Mouse (Mus musculus): Measurements from ENCODE around the gene Mtch1.
A peak's percentile ranks its signal among the peaks of the same experiment; 100 is the strongest.
"Not testable (repeated sequence)": the region's sequence is repeated elsewhere in the genome, so short reads cannot be mapped to it uniquely, and the experiment has no call there.

Gene Mtch1

DNA sequence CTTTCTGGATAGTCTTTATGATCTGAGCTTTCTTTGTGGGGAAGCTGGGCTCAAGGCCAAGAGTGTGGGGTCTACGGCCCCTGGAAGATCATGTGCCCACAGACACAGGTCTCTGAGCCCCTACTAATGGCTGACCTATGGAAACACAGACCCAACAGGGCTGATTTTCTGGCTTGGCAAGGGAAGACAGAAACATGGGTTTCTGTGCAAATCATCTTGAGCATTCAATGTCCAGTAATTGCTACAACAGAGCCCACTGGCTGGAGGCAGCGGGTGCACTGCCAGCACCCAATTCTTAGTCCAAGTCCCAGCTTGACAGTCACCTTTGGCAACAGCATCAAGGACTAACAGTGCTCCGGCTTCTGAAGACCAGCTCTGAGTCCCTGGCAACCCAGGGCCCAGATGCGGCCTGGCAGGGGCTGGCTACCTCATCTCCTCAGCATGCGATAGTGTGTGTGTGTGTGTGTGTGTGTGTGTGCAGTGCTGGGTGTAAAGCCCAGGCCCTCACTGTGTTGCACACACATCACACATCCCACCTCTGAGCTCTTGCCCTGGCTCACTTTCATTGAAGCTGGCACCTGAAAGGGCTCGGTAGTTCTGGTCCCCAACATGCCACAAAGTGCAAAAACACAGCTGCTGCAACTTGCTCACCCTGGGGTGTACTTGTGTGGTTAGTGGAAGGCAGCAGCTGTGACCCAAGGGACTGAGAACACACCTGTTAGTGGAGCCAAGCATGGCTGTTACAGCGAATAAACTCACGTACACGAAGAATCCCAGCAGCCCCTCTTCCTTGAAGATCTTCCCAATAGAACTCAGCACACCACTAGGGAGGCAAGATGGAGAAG lies 9.5 kb downstream of the Mtch1 start:
- no peak for DNase-seq (ENCODE audit: inconsistent age in 2 of 2, low spot score in 1 of 2)

DNA sequence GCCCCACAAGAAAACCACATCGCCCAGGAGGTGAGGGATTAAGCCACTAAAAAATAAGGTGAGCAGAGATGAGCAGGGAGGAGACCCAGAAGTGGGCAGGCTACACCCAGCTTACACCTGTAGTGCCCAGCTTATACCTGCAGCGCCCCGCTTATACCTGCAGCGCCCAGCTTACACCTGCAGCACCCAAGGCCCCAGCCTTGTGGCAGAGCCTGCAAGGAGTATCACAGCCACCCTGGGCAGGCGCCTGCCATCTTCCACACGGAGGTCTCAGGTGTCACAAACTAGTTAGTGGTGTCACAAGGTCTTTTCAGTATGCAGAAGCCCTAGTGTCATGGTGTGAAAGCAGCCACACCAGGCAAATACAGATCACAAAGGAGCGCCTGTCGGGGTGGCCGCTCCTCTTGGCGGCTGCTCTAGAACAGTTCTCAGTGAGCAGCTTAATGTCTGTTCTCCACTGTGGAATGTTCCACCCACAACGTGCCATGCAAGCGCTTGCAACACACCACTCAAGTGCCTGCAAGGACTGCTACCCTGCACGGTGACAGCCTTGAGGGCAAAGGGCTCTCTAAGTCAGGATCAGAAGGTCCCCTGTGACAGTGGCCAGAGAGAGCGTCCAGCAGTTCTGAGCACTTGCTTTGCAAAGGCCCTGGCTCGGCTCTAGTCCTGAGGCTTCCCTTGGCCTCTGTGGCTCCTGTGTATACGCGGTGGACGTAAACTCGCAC lies 11.3 kb downstream of the Mtch1 start:
- DNase-seq (ENCODE audit: inconsistent age in 2 of 2, low spot score in 1 of 2): no peak

DNA sequence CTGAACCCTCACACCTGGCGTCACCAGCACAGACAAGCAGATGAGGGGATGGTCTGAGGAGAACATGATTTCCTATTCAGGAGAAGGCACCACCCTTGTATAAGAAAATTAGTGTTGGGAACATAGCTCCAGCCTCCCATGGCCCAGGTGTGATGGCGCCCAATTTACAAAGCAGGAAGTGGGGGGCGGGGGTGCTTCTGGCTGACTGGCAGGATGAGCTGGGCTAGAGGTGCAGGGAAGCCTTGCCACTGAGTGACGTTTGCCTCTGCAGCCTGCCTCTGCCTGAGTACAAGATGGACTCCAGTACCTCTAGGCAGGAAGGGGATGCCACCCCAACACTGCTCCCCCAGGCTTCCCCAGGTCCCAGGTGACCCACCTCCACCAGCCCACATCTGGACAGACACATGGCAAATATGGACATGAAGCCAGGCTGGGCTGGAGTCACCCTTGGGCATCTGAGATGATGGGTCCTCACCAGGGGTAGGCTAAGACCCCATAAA lies 15.5 kb downstream of the Mtch1 start:
- DNase-seq (ENCODE audit: inconsistent age in 2 of 2, low spot score in 1 of 2): no peak

- peak; percentile 54 to 76 for DNase-seq (ENCODE audit: inconsistent age in 2 of 2, low spot score in 1 of 2)
These were observed 16.9 kb downstream of the Mtch1 start for GRCm38 (mm10) chr17:29330671-29331410.

DNA sequence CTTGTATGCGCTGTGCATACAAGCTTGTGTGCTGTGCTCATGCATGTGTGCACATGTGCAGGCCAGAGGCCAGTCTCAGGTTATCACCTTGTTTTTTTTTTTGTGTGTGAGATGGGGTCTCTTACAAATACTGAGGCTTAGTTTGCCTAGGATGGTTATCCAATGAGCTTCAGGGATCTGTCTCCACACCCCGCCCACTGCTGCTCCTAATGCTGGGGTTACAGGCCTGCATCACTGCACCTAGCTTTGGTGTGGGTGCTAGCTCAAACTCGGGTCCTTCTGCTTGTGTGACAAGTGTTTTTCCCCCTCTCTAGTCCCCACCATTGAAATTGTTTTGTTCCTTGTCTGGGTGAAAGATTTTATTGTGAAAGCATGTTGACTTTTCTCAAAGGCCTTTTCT lies 17.5 kb downstream of the Mtch1 start:
- DNase-seq (ENCODE audit: inconsistent age in 2 of 2, low spot score in 1 of 2): peak in 1 of 2 experiments; percentile 17

DNA sequence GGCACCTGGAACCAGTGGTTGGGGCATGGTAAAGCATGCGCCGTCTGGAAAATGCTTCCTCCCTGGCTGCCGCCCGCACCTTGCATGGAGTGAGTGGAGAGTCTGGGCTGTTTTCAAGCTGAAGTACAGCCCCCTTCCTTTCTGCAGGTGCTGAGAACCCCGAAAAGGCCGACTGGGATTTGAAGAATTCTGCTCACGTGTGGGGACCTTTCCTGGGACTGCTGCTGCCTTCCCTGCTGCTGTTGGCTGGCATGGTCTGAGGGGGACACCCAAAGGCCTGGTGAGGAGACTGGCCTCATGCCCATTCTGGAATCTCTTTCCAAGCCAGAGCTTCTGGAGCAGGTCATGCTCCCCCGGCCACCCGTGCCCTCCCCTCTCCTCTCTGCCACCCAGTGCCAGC lies 20.0 kb downstream of the Mtch1 start:
- peak in 1 of 2 experiments; percentile 3 for DNase-seq (ENCODE audit: inconsistent age in 2 of 2, low spot score in 1 of 2)

GRCm38 (mm10) chr17:29326531-29327529 lies 20.9 kb downstream of the Mtch1 start:
- no peak for DNase-seq (ENCODE audit: inconsistent age in 2 of 2, low spot score in 1 of 2)

GRCm38 (mm10) chr17:29325831-29326230 lies 21.9 kb downstream of the Mtch1 start:
- DNase-seq (ENCODE audit: inconsistent age in 2 of 2, low spot score in 1 of 2): no peak

GRCm38 (mm10) chr17:29323625-29324024 lies 24.1 kb downstream of the Mtch1 start:
- DNase-seq (ENCODE audit: inconsistent age in 2 of 2, low spot score in 1 of 2): no peak

- no peak for DNase-seq (ENCODE audit: inconsistent age in 2 of 2, low spot score in 1 of 2)
These were observed 25.2 kb downstream of the Mtch1 start for GRCm38 (mm10) chr17:29322603-29322962.

DNA sequence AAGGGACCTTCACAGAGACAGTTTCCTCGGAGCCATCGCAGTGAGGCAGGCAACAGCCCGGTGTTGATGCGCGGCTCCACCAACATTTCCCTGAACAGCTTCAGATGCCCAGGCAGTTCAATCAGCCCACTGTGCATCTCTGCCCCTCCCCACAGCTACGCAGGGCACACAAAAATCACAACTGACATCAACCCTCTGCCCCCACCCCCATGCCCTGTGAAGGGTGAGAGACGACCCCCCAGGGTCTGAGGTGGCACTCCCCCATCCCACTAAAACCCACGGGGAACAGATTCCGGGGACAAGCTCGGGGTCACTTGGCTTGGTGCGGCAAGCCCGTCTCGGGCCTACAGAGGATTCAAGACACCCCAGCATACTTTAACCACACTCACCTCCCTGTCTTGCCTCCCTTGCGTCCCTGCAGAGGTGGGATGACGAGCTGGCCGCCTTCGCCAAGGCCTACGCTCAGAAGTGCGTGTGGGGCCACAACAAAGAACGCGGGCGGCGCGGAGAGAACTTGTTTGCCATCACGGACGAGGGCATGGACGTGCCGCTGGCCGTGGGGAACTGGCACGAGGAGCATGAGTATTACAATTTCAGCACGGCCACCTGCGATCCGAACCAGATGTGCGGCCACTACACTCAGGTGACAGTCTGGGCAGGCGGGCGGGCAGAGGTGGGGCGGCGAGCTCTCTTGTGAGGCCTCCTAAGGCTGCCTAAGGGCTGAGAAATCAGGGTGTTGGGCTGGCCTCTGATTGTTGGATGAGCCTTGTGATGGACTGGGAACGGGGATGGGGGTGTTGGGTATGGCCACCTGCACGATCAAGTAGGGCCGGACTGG lies 25.8 kb downstream of the Mtch1 start:
- DNase-seq (ENCODE audit: inconsistent age in 2 of 2, low spot score in 1 of 2): peak in 1 of 2 experiments; percentile 16

- peak in 1 of 2 experiments; percentile 49 for DNase-seq (ENCODE audit: inconsistent age in 2 of 2, low spot score in 1 of 2)
These were observed 27.7 kb downstream of the Mtch1 start for GRCm38 (mm10) chr17:29319881-29320639.

- no peak for DNase-seq (ENCODE audit: inconsistent age in 2 of 2, low spot score in 1 of 2)
These were observed 28.3 kb downstream of the Mtch1 start for GRCm38 (mm10) chr17:29319476-29319875.

- peak in 1 of 2 experiments; percentile 22 for DNase-seq (ENCODE audit: inconsistent age in 2 of 2, low spot score in 1 of 2)
These were observed 28.9 kb downstream of the Mtch1 start for GRCm38 (mm10) chr17:29318731-29319250.

GRCm38 (mm10) chr17:29317380-29317779 lies 30.4 kb downstream of the Mtch1 start, which contains the start of gene Pi16:
Gene Pi16 (plus strand): TSS chr17:29317680.
- DNase-seq (ENCODE audit: inconsistent age in 2 of 2, low spot score in 1 of 2): not testable (repeated sequence)

GRCm38 (mm10) chr17:29316891-29317290 lies 30.8 kb downstream of the Mtch1 start:
- peak in 1 of 2 experiments; percentile 25 for DNase-seq (ENCODE audit: inconsistent age in 2 of 2, low spot score in 1 of 2)

DNA sequence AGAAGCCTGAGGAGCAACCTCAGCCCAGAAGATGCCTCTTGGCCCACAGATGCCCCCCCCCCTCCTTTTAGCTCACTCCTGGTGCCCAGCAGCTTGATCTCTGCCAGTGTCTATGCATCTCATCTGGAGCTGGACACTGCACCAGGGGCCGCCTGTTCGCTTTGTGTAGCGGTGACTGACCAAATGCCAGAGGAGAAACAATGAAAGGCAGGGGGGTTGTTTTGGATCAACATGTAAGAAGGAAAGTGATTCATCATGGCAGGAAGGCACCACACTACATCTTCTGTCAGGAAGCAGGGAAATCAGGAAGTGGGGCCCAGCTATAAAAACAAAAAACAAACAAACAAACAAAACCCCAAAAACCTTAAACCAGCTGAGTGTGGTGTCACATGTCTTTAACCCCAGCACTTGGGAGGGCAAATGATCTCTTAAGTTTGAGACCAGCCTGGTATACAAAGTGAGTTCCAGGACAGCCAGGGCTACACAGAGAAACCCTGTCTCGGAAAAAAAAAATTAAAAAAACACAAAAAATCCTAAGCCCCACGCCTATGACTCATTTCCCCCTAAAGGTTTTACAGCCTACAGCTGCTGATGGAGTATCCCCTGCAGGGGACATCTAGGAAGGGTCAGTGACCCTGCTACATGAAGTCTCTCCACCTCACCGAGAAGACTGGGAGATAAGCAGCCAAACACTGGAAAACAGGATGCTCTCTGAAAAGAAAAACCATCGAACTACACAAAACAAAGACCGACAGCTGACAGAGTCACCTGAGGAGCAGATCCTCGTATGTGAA lies 31.9 kb downstream of the Mtch1 start:
- DNase-seq (ENCODE audit: inconsistent age in 2 of 2, low spot score in 1 of 2): peak in 1 of 2 experiments; percentile 56
